Mouse (Mus musculus) CH12.LX (cell line): Measurements from ENCODE around the gene Lss.

Experiments
- CTCF ChIP-seq, 2 experiments: IDR thresholded peaks in 1 of 2; conservative IDR thresholded peaks in 1 of 2; 2 replicates each; pipeline ENCODE4 v1.5.1; 2011 to 2012; ENCODE audit warnings: low read depth in 2 of 2, low read length in 2 of 2, improper control_type of control experiment in 1 of 2, inconsistent platforms in 1 of 2, mild to moderate bottlenecking in 1 of 2, moderate library complexity in 1 of 2
- MAFK ChIP-seq: IDR thresholded peaks from 2 replicates; pipeline ENCODE4 v1.6.1; 2011; ENCODE audit warnings: low read length, improper control_type of control experiment; ENCODE audit not compliant: insufficient replicate concordance
- MXI1 ChIP-seq: IDR thresholded peaks from 2 replicates; pipeline ENCODE4 v1.6.1; 2011; ENCODE audit warnings: mild to moderate bottlenecking, low read depth, low read length, improper control_type of control experiment
- TBP ChIP-seq: conservative IDR thresholded peaks from 2 replicates; pipeline ENCODE4 v1.6.1; 2011; ENCODE audit warnings: low read depth, low read length, improper control_type of control experiment

- TF ChIP-seq MXI1: no peak
- TF ChIP-seq CTCF (conservative IDR thresholded peaks at IDR 0.05 in 1 of 2, IDR thresholded peaks at IDR 0.05 in 1 of 2; ENCODE audit: low read depth in 2 of 2, low read length in 2 of 2): no peak
- no peak for TF ChIP-seq TBP
- TF ChIP-seq MAFK: no peak
These were observed 45.5 kb downstream of the Lss start for GRCm38 (mm10) chr10:76576920-76577319.
